Mouse (Mus musculus) splenic B cell, adult 2 months (primary cell): ENCODE data around the gene 2810004N23Rik.

ENCODE experiments used
- DNase-seq: peaks from one replicate; pipeline ENCODE4 v3.0.0-alpha.2; 2011; ENCODE audit warnings: low read depth, low spot score
- H3K27me3 ChIP-seq: 2 replicates; pipeline ENCODE4 v1.6.1; 2012; ENCODE audit warnings: mild to moderate bottlenecking, low read length, moderate library complexity, mixed read lengths; ENCODE audit not compliant: control insufficient read depth, poor library complexity, insufficient read depth, severe bottlenecking
- H3K36me3 ChIP-seq: 2 replicates; pipeline ENCODE4 v1.6.1; 2012; ENCODE audit warnings: mild to moderate bottlenecking, low read length, moderate library complexity, mixed read lengths; ENCODE audit not compliant: control insufficient read depth, poor library complexity, insufficient read depth, severe bottlenecking

Gene 2810004N23Rik

GRCm38 (mm10) chr8:124862321-124863162, at the start of gene 2810004N23Rik, which contains the start of gene Gnpat:
TSS of gene 2810004N23Rik (minus strand) at chr8:124863120.
TSS of gene Gnpat (plus strand) at chr8:124863033.
- Histone ChIP-seq H3K27me3 (no peaks in the 10 kb centered on the region), H3K36me3 (peaks cover 2% of the 10 kb centered on the region)
- DNase-seq: peak; percentile 90

DNA sequence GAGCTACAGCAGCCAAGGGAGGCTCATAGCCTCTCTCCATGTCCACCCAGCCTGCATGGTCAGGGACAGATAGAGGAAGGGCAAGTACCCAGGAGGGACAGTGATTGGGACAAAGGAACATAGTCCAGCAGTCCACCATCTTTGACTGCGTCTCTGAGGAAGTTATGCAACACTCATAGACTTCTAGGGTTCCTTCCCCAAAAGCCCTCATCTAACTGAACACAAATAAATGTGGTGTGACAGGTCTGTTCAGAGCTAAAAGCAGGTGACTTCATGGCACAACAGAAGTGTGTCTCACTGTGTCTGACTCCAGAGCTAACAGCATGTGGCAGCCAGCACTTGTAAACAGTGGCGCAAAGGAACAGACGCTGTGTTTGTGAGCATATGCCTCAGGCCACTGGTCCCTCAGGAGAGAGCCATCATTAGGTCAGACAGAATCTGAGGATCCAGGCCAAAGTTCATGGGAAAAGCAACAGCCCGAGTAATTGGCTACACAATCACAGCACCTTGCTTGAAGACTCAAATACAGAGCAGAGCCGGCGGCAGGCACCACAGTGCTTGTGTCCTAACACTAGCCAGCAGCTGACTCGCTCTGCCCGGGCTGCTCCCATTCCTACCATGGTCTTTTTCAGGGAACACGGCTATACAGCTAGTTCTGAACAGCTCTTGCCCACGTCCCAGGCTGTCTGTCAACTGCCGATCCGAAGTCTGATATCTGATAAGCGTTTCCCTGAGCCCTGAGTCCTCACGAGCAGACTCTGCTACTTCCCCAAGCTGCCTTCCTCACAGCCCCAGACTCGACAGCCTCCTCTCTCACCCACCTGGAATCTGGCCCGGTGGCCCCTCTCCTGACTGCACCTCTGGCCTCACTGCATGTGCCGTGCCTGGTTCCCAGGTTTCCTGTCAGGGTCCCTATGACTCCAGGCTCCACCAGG, 49.3 kb upstream of the 2810004N23Rik start:
- no peaks in the 10 kb centered on the region for H3K27me3 ChIP-seq
- no peak for DNase-seq
- H3K36me3 ChIP-seq: peaks cover 1% of the 10 kb centered on the region

DNA sequence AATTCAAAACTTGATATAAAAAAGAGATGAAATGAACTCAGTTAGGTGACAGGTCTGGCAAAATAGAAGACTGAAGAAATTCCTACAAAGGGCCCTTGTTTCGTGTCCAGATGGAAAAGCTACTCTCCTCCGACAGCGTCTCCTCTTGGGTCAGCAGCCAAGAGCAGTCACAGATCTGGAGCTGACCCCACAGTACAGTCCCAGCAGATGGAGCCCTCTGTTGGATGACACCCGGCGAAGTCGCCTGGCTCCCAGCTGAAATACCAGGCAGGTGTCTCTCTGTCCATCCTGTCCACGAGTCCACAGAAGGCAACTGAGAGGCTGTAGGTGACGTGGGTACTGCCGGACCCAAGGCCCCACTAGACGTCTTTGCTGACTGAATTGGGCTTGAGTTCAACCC, 47.4 kb upstream of the 2810004N23Rik start:
- Histone ChIP-seq H3K27me3 (no peaks in the 10 kb centered on the region), H3K36me3 (peaks cover 4% of the 10 kb centered on the region)
- DNase-seq: no peak

GRCm38 (mm10) chr8:124909936-124910335, 47.0 kb upstream of the 2810004N23Rik start:
- Histone ChIP-seq H3K36me3 (peaks cover 4% of the 10 kb centered on the region), H3K27me3 (no peaks in the 10 kb centered on the region)
- DNase-seq: no peak

GRCm38 (mm10) chr8:124905482-124905881, 42.6 kb upstream of the 2810004N23Rik start:
- H3K36me3 ChIP-seq: peaks cover 12% of the 10 kb centered on the region
- DNase-seq: no peak
- H3K27me3 ChIP-seq: no peaks in the 10 kb centered on the region

DNA sequence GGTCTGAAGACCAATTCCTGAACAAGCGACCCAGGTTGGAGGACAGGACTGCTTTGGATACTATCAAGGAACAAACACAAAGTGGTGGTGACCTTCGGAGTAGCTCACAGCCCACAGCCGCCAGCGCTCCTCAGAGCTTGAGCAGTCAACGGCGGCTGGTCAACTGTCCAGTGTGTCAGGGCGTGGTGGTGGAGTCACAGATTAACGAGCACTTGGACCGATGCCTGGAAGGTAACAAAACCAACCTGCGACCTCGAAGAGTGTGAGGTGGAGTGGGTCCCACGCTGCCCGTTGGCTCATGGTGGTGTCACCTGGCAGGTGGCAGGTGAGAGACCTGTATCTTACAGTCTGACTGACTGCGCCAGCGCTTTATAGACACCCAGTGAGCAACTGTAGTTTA, 40.3 kb upstream of the 2810004N23Rik start:
- DNase-seq: no peak
- Histone ChIP-seq H3K27me3 (no peaks in the 10 kb centered on the region), H3K36me3 (peaks cover 11% of the 10 kb centered on the region)

DNA sequence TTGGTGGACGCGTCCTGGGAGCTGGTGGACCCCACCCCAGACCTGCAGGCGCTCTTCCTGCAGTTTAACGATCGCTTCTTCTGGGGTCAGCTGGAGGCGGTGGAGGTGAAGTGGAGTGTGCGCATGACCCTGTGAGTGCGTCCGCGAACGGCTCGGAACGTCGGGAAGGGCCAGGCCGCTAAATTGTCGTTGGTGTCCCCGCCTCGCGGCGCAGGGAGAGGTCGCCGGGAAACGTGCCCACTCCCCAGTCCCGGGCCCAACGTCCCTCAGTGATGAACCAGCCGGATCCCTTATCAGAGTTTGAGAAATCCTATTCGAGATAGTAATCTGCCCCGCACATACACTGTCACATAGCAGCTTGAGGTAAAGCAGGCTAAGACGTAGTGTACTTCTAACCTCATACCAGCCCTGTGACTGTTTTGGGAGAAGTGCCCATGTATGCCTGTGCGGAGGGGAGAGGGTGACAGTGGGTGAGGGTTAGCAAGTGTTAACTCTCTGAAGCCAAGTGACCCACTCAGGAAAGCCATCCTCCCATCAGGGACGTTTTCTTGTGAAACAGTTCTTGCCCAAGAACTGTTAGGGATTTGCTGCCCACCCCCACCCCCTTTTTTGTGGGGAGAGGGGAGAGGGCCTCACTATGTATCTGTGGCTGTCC, 35.5 kb upstream of the 2810004N23Rik start:
- Histone ChIP-seq H3K27me3 (no peaks in the 10 kb centered on the region), H3K36me3 (peaks cover 8% of the 10 kb centered on the region)
- peak; percentile 8 for DNase-seq

DNA sequence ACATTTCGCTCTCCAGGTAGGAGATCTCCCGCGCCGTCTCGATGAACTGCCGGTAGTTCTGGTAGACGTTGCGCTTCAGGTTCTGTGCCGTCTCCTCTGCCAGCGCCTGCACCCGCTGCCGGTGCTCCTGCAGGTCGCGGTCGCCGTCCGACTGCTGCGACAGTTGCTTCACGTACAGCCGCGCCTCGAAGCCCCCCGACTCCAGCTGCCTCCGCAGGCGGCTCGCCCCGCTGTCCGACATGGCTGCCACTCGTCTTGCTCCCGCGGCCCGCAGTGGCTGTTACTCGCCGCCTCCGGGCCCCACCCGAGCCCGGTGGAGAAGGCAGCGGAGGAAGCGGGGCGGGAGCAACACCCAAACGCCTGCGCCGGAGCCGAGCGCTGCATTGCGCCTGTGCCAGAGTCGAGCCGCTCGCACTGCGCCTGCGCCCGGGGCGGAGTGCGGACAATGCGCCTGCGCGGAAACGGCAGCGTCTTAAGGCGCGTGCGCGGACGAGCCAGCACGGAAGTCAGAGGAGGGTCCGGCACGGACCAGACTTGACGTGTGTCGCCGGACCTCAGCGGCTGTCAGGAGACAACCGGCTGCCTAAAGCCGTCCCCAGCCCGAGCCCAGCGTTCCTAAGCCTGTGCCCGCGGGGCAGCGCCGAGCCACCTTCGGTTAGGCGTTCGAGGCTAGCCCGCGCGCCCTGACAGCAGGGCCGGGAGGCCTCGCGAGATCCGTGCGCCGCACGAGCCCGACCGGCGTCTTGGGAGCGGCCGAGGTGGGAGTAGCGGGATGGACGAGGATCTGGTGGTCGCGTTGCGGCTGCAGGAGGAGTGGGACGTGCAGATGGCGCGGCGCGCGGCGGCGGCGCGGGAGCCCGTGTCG, 34.7 kb upstream of the 2810004N23Rik start, which contains the start of the genes Exoc8 and Sprtn:
Exoc8 (minus strand) TSS at position 320 of the 865 bp plus-strand sequence.
Sprtn (plus strand) TSS at position 501 of the 865 bp plus-strand sequence.
- peak; percentile 97 for DNase-seq
- no peaks in the 10 kb centered on the region for H3K27me3 ChIP-seq
- peaks cover 6% of the 10 kb centered on the region for H3K36me3 ChIP-seq

DNA sequence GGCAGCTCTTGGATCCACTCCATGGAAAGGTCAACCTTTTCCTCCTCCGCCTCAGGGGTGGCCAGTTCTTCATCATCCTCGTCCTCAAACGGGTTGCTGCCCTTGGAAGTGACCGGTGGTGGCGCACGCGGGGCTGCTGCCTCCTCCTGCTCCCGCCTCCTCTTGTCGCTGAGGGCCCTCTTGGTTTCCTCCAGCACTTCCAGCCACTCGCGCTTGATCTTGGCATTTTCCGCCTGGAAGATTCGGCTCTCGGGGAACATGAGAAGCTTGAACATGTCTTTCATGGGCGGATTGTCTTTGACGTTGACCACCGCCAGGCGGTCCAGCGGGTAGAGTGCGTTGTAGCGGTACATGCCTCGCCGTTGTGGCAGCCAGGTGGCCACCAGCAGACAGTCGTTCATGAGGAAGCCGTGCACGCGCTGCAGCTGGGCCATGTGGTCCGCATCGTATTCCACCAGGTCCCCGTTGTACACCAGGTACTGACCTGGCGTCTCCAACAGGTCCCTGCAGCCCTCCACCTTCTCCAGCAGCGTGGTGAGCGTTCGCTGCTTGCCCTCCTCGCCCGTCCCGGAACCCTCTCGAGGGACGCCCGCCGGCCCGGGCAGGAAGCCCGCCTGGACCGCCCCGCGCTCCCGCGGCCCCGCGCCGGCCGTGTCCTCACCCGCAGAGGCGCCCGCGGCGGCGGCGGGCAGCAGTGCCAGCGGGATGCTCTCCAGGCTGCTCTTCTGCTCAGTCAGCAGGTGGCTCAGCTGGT, 33.9 kb upstream of the 2810004N23Rik start:
- no peaks in the 10 kb centered on the region for H3K27me3 ChIP-seq
- DNase-seq: peak; percentile 63
- peaks cover 4% of the 10 kb centered on the region for H3K36me3 ChIP-seq

- Histone ChIP-seq H3K36me3 (peaks cover 4% of the 10 kb centered on the region), H3K27me3 (no peaks in the 10 kb centered on the region)
- DNase-seq: no peak
These were observed 33.2 kb upstream of the 2810004N23Rik start for GRCm38 (mm10) chr8:124896010-124896631.

- no peak for DNase-seq
- no peaks in the 10 kb centered on the region for H3K27me3 ChIP-seq
- H3K36me3 ChIP-seq: no peaks in the 10 kb centered on the region; the same call in none of the 2 replicates
These were observed 29.7 kb upstream of the 2810004N23Rik start for GRCm38 (mm10) chr8:124892596-124892995.

DNA sequence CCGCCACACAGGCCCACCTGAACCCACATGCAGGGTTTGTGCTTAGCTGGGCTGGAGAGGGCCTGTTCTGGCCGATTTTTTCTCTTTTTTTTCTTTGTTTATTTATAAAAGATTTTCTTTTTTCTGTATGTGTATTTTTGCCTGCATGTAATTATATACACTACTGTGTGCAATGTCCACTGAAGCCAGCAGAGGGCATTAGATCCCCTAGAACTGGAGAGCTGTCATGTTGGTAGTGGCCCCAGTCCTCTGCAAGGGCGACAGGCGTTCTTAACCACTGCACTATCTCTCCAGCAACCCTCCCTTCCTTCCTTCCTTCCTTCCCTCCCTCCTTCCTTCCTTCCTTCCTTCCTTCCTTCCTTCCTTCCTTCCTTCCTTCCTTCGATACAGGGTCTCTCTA, 25.5 kb upstream of the 2810004N23Rik start:
- peak; percentile 28 for DNase-seq
- no peaks in the 10 kb centered on the region for H3K27me3 ChIP-seq
- H3K36me3 ChIP-seq: peaks cover 3% of the 10 kb centered on the region
